Mouse (Mus musculus): ENCODE results near the gene Sycp2.

The Sycp2 gene

GRCm38 (mm10) chr2:178319766-178320165, 87.7 kb downstream of the Sycp2 start:
- in situ Hi-C loops (cut with MboI; ENCODE audit: low pct_unique_long_range_greater_than_20kb in 1 of 2, low sequenced_read_pairs in 2 of 2, unreplicated experiment in 1 of 2) = no loop called here

DNA sequence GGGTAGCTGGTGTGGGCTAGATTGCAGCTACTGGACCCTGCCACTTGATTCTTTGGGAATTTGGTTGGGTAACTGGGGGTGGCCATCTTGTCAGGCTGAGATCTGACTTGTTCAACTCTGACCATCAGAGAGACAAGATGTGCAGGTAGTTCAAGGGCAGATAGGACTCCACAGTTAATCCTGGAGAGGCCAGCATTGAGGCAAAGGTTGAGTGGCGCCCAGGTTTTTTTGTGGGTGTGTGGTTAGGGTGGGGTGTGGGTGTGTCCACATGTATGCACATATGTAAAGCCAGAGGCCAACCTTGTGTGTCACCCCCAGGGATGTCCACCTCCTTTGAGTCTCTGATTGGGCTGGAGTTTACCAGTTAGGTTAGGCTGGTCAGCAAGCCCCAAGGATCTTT, 91.2 kb downstream of the Sycp2 start:
- in situ Hi-C loops (cut with MboI; ENCODE audit: low pct_unique_long_range_greater_than_20kb in 1 of 2, low sequenced_read_pairs in 2 of 2, unreplicated experiment in 1 of 2) = no loop called here

- in situ Hi-C loops (cut with MboI; ENCODE audit: low pct_unique_long_range_greater_than_20kb in 1 of 2, low sequenced_read_pairs in 2 of 2, unreplicated experiment in 1 of 2) = no loop called here
These were observed 93.9 kb downstream of the Sycp2 start for GRCm38 (mm10) chr2:178313539-178313938.

GRCm38 (mm10) chr2:178304669-178305068, 102.8 kb downstream of the Sycp2 start:
- in situ Hi-C loops (cut with MboI; ENCODE audit: low pct_unique_long_range_greater_than_20kb in 1 of 2, low sequenced_read_pairs in 2 of 2, unreplicated experiment in 1 of 2) = no loop called here

GRCm38 (mm10) chr2:178304188-178304529, 103.3 kb downstream of the Sycp2 start:
- in situ Hi-C loops (cut with MboI; ENCODE audit: low pct_unique_long_range_greater_than_20kb in 1 of 2, low sequenced_read_pairs in 2 of 2, unreplicated experiment in 1 of 2) = no loop called here

GRCm38 (mm10) chr2:178303453-178304187, 103.9 kb downstream of the Sycp2 start:
- in situ Hi-C loops (cut with MboI; ENCODE audit: low pct_unique_long_range_greater_than_20kb in 1 of 2, low sequenced_read_pairs in 2 of 2, unreplicated experiment in 1 of 2) = no loop called here
